Mouse (Mus musculus) bone marrow macrophage, adult 2 months (primary cell): ENCODE measurements around the gene Got1.

Source experiments
- CTCF ChIP-seq: IDR thresholded peaks from 2 replicates; pipeline ENCODE4 v1.5.1; 2012; ENCODE audit warnings: low read depth, mild to moderate bottlenecking, low read length, moderate library complexity
- POLR2A ChIP-seq: IDR thresholded peaks from 2 replicates; pipeline ENCODE4 v1.6.1; 2012; ENCODE audit warnings: mild to moderate bottlenecking, low read depth, low read length, borderline replicate concordance

DNA sequence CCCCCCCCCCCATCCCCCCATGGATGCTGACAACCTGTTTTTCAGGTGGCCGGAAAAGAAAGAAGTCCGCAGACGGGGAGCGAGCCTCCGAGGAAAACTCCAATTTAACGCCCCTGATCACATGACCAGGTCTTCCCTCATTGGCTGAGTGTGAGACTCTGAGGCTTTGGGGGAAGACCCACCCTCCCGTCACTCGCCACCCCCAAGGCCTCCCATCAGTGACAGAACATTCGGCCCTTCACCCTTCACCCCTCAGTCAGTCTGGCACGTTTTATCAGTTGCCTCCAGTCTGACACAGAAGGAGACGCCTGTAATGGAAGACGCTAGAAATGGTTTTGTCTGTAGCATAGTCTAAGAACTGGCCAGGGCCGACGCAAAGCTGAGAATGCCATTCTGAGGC, 29.5 kb downstream of the Got1 start:
- TF ChIP-seq CTCF, result no peak
- no peak for TF ChIP-seq POLR2A
